ENCODE assay signal across 8 mouse cellular contexts in genomic region chr11:35407341-35408154, GRCm38 (mm10).
DNase-seq lines count a peak whose midpoint lies in the region; ATAC-seq and TF ChIP-seq lines count a peak whose summit lies in the region.

No protein-coding gene starts in this region.

- no peak overlapping the region for H3K4me3 ChIP-seq in liver, embryonic 12.5 days
- H3K4me3 ChIP-seq in embryonic facial prominence, embryonic 14.5 days (ENCODE audit: low read depth, low read length) = no peak overlapping the region
- no peak overlapping the region for H3K4me3 ChIP-seq in midbrain, postnatal 0 days (ENCODE audit: low read depth, low read length)

- 45% methylated on average over 12 of the region's 12 CpGs for WGBS in liver, embryonic 12.5 days (ENCODE audit: insufficient replicate concordance)
- 43% methylated on average over 12 of the region's 12 CpGs for WGBS in embryonic facial prominence, embryonic 14.5 days
- 44% methylated on average over 12 of the region's 12 CpGs for WGBS in midbrain, postnatal 0 days

- 0 out of 2 replicates have a peak, but pooled peaks cover 2% of the 10 kb centered on the region for H3K27me3 ChIP-seq in liver, embryonic 12.5 days (replicated peaks)
- no peaks in the 10 kb centered on the region for H3K27me3 ChIP-seq in embryonic facial prominence, embryonic 14.5 days (replicated peaks; ENCODE audit: control insufficient read depth, insufficient read depth, low read length)
- H3K27me3 ChIP-seq in midbrain, postnatal 0 days (ENCODE audit: insufficient read depth, low read length) = no peaks in the 10 kb centered on the region

- H3K4me2 ChIP-seq in liver, embryonic 12.5 days = no peak overlapping the region
- H3K4me2 ChIP-seq in embryonic facial prominence, embryonic 14.5 days (ENCODE audit: low read depth, low read length) = no peak overlapping the region
- no peak overlapping the region for H3K4me2 ChIP-seq in midbrain, postnatal 0 days (ENCODE audit: low read depth, low read length, poor library complexity, severe bottlenecking)

- no peak for ATAC-seq in liver, embryonic 12.5 days
- ATAC-seq in embryonic facial prominence, embryonic 14.5 days (ENCODE audit: low read depth) = peak; percentile 77
- peak; percentile 78 for ATAC-seq in midbrain, postnatal 0 days (ENCODE audit: low FRiP score)

- intact Hi-C loops in left cerebral cortex, postnatal 4 days (cut with DNase I) = loop anchor here (2.0 to 5.0 kb wide), 3 partner anchors 289 to 560 kb away; no protein-coding TSS in a partner anchor

- H3K36me3 ChIP-seq in liver, embryonic 12.5 days = no peaks in the 10 kb centered on the region
- no peaks in the 10 kb centered on the region for H3K36me3 ChIP-seq in embryonic facial prominence, embryonic 14.5 days (ENCODE audit: control insufficient read depth, insufficient read depth, low read length)
- no peaks in the 10 kb centered on the region for H3K36me3 ChIP-seq in midbrain, postnatal 0 days (ENCODE audit: insufficient read depth, low read length)

- peak; percentile 41 for DNase-seq in liver
- DNase-seq in embryonic facial prominence, embryonic 14.5 days (ENCODE audit: low spot score) = peak; percentile 93
- peak; percentile 30 to 68 for DNase-seq in heart, adult 9 months (ENCODE audit: low spot score in 2 of 2)
- peak; percentile 63 to 77 for DNase-seq in kidney, adult 8-10 months
- DNase-seq in left cerebral cortex, postnatal 4 days = peak; percentile 77
- DNase-seq in midbrain, postnatal 0 days (ENCODE audit: low spot score) = peak; percentile 94
- peak; percentile 39 for DNase-seq in testis, postnatal 14 days (ENCODE audit: low spot score)

- H3K27ac ChIP-seq in liver, embryonic 12.5 days = no peak overlapping the region
- H3K27ac ChIP-seq in embryonic facial prominence, embryonic 14.5 days (replicated peaks; ENCODE audit: low read depth, low read length) = no peak overlapping the region
- no peak overlapping the region for H3K27ac ChIP-seq in midbrain, postnatal 0 days (ENCODE audit: low read depth, low read length)

- H3K9me3 ChIP-seq in liver, embryonic 12.5 days (replicated peaks) = no peaks in the 10 kb centered on the region
- no peaks in the 10 kb centered on the region for H3K9me3 ChIP-seq in embryonic facial prominence, embryonic 14.5 days (ENCODE audit: control insufficient read depth, low read length)
- H3K9me3 ChIP-seq in midbrain, postnatal 0 days (ENCODE audit: low read length) = no peaks in the 10 kb centered on the region

- TF ChIP-seq CTCF in midbrain, postnatal 0 days (IDR thresholded peaks at IDR 0.05) = peak; percentile 91

- no peaks in the 10 kb centered on the region for H3K4me1 ChIP-seq in liver, embryonic 12.5 days
- peaks cover 18% of the 10 kb centered on the region; the same call in 1 of the 2 replicates for H3K4me1 ChIP-seq in embryonic facial prominence, embryonic 14.5 days (ENCODE audit: control insufficient read depth, insufficient read depth, low read length)
- peaks cover 4% of the 10 kb centered on the region; the same call in 1 of the 2 replicates for H3K4me1 ChIP-seq in midbrain, postnatal 0 days (ENCODE audit: insufficient read depth, low read length)

- no peak overlapping the region for H3K9ac ChIP-seq in liver, embryonic 12.5 days
- no peak overlapping the region for H3K9ac ChIP-seq in embryonic facial prominence, embryonic 14.5 days (ENCODE audit: low read depth, low read length)
- H3K9ac ChIP-seq in midbrain, postnatal 0 days (replicated peaks; ENCODE audit: low read length, poor library complexity, severe bottlenecking) = no peak overlapping the region

Comparison
In these comparisons a context has a peak if more than half of its experiments do, and no peak if none do; other contexts are left out.
1. DNase-seq: peak in every context shown above with its lines; median percentile 94 in midbrain, postnatal 0 days; 93 in embryonic facial prominence, embryonic 14.5 days; 77 in left cerebral cortex, postnatal 4 days; 70 in kidney, adult 8-10 months; 49 in heart, adult 9 months; 41 in liver; 39 in testis, postnatal 14 days.